Mouse (Mus musculus) G1E (cell line): ENCODE data around the gene Ablim1.

ENCODE experiments used
- CTCF ChIP-seq: IDR thresholded peaks from 2 replicates; pipeline ENCODE4 v1.5.1; 2012; ENCODE audit warnings: low read depth, low read length, inconsistent platforms, mixed read lengths
- GATA1 ChIP-seq: IDR thresholded peaks from 2 replicates; pipeline ENCODE4 v1.6.1; 2012; ENCODE audit warnings: borderline replicate concordance, low read length, inconsistent platforms, mixed read lengths
- GATA2 ChIP-seq: IDR thresholded peaks from 2 replicates; pipeline ENCODE4 v1.6.1; 2012; ENCODE audit warnings: low read depth, low read length, inconsistent platforms, borderline replicate concordance
- POLR2AphosphoS5 ChIP-seq: IDR thresholded peaks from 2 replicates; pipeline ENCODE4 v1.6.1; 2012; ENCODE audit warnings: low read depth, low read length, inconsistent platforms; ENCODE audit not compliant: insufficient replicate concordance
- TAL1 ChIP-seq: conservative IDR thresholded peaks from 2 replicates; pipeline ENCODE4 v1.6.1; 2012; ENCODE audit warnings: low read depth, low read length, inconsistent platforms, mixed read lengths

DNA sequence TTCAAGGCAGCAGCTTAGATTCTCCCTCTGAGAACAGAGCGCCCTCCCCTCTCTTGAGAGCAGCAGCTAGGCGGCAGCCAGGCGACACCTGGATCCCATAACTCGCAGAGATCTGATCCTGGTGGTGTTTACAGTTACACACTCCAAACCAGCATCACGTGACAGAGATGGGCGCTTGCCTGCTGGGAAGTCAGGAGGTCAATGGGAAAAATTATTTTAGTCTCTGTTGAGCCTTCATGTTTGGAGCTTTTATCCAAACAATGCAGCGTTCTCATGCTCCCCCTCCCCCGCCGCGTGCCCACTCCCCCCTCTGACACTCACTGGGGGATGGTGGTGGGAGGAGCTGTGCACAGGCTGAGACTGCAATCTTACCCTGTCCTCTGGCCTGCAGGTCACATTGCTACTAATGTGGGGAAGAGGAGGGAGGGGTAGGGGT, 317.5 kb downstream of the Ablim1 start:
- no peak for TF ChIP-seq CTCF
- no peak for TF ChIP-seq POLR2AphosphoS5
- TF ChIP-seq GATA1, result no peak
- TF ChIP-seq TAL1, result no peak
- TF ChIP-seq GATA2, result no peak
